Comparison of ENCODE assay signal across 7 mouse cellular contexts in the genomic region with DNA sequence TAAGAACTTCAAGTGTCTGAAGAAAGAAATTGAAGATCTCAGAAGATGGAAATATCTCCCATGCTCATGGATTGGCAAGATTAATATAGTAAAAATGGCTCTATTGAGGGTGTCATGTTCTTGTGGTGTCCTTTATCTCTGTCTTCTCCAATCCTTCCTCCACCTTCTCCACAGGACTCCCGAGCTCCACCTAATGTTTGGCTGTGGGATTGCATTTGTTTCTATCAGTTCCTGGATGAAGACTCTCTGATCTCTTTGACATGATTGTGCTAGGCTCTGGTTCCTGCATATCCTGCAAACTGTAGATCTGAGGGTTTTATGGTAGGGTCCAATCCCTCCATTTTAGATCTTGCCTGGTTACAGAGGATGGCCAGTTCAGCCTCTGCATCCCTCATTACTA. TPM values are rescaled to one million over a fixed set of nuclear protein-coding genes. Genes with fewer than 3 reads are reported as not detected.
DNase-seq lines count a peak whose midpoint lies in the region; ATAC-seq and TF ChIP-seq lines count a peak whose summit lies in the region.
"Not testable (repeated sequence)": the region's sequence is repeated elsewhere in the genome, so short reads cannot be mapped to it uniquely, and the experiment has no call there.

No protein-coding gene starts in this region.

- WGBS in midbrain, embryonic 14.5 days: 10% methylated on average over 1 of the region's 1 CpGs

- not testable (repeated sequence) for H3K4me3 ChIP-seq in midbrain, embryonic 14.5 days (replicated peaks; ENCODE audit: low read depth, low read length)

- TF ChIP-seq CTCF in Patski (IDR thresholded peaks at IDR 0.05): peak; percentile 32

- in situ Hi-C loops in Patski (cut with MboI; ENCODE audit: low pct_unique_long_range_greater_than_20kb): loop anchor here (10.0 kb wide), 1 partner anchor 279 kb away; no protein-coding TSS in a partner anchor

- H3K27ac ChIP-seq in midbrain, embryonic 14.5 days (replicated peaks; ENCODE audit: low read depth, low read length): not testable (repeated sequence)

- CTCF ChIA-PET in Patski (lab: Charles Lee): not testable (repeated sequence)

- ATAC-seq in Patski; midbrain, embryonic 14.5 days (ENCODE audit: low FRiP score, low TSS enrichment): not testable (repeated sequence)

- not testable (repeated sequence) for DNase-seq in Patski (ENCODE audit: low read depth, low spot score)
- DNase-seq in cerebellum, adult 11 months: peak; percentile 5
- peak; percentile 21 for DNase-seq in gastrocnemius, postnatal 10 days
- DNase-seq in kidney, adult 8-10 months: peak; percentile 15 to 39
- peak; percentile 15 to 22 for DNase-seq in left cerebral cortex, postnatal 36 days (ENCODE audit: low spot score in 2 of 2)
- peak; percentile 1 for DNase-seq in midbrain, embryonic 14.5 days
- peak; percentile 46 for DNase-seq in testis, postnatal 10 days (ENCODE audit: low spot score)

- H3K9me3 ChIP-seq in midbrain, embryonic 14.5 days (ENCODE audit: control insufficient read depth, low read length): not testable (repeated sequence)

- not testable (repeated sequence) for H3K4me2 ChIP-seq in midbrain, embryonic 14.5 days (ENCODE audit: low read length)

- H3K4me1 ChIP-seq in midbrain, embryonic 14.5 days (ENCODE audit: control insufficient read depth, insufficient read depth, low read length): not testable (repeated sequence)

- not testable (repeated sequence) for H3K36me3 ChIP-seq in midbrain, embryonic 14.5 days (ENCODE audit: control insufficient read depth, insufficient read depth, low read length)

- not testable (repeated sequence) for H3K9ac ChIP-seq in midbrain, embryonic 14.5 days (replicated peaks; ENCODE audit: low read length)

- POLR2A ChIA-PET in Patski (lab: Charles Lee): not testable (repeated sequence)

- H3K27me3 ChIP-seq in Patski; midbrain, embryonic 14.5 days (ENCODE audit: control insufficient read depth, insufficient read depth, low read length): not testable (repeated sequence)

- intact Hi-C loops in left cerebral cortex, postnatal 36 days (cut with DNase I): loop anchor here (5.0 kb wide), 1 partner anchor 281 kb away; no protein-coding TSS in a partner anchor

RNA-seq across cellular contexts. Expression of a gene that starts 34.8 kb away (rescaled TPM):
- polyA plus RNA-seq in Patski (2021): 24.5 TPM
- total RNA-seq in gastrocnemius, postnatal 10 days (2021): 10 to 100 TPM; 10.7 to 13.6 TPM
- 10 to 100 TPM; 22.3 to 25.4 TPM for total RNA-seq in left cerebral cortex, postnatal 36 days (2021)
- 49.7 and 52.8 TPM in 2 replicates for polyA plus RNA-seq in midbrain, embryonic 14.5 days (2014; fragmentation: Nextera tagmentation; extraction: Ambion mirVana)
